Mouse (Mus musculus) myocyte (in vitro differentiated cells): ENCODE data around the gene Arhgef25.

Experiments
- E2F4 ChIP-seq: IDR thresholded peaks from one replicate; pipeline ENCODE4 v1.6.1; 2011; ENCODE audit warnings: mild to moderate bottlenecking, control low read depth, moderate library complexity; ENCODE audit not compliant: insufficient read depth
- MAX ChIP-seq: IDR thresholded peaks from one replicate; pipeline ENCODE4 v1.6.1; 2011; ENCODE audit warnings: low read depth, mild to moderate bottlenecking, control low read depth
- MYOG ChIP-seq, 3 experiments: IDR thresholded peaks; one replicate each; pipeline ENCODE4 v1.6.1; 2011; ENCODE audit warnings: control low read depth in 2 of 3, low read depth in 2 of 3, mild to moderate bottlenecking in 2 of 3; ENCODE audit not compliant: insufficient read length in 2 of 3, control insufficient read depth in 1 of 3, insufficient read depth in 1 of 3
- POLR2A ChIP-seq: IDR thresholded peaks from one replicate; pipeline ENCODE4 v1.6.1; 2011; ENCODE audit warnings: low read depth, mild to moderate bottlenecking, control low read depth, moderate library complexity; ENCODE audit not compliant: insufficient read length
- POLR2AphosphoS2 ChIP-seq: IDR thresholded peaks from one replicate; pipeline ENCODE4 v1.6.1; 2011; ENCODE audit warnings: low read depth, control low read depth; ENCODE audit not compliant: insufficient read length
- TCF12 ChIP-seq: IDR thresholded peaks from one replicate; pipeline ENCODE4 v1.6.1; 2011; ENCODE audit warnings: mild to moderate bottlenecking, control low read depth; ENCODE audit not compliant: poor library complexity, insufficient read depth, severe bottlenecking
- TCF3 ChIP-seq: IDR thresholded peaks from one replicate; pipeline ENCODE4 v1.6.1; 2011; ENCODE audit warnings: low read depth, control low read depth; ENCODE audit not compliant: insufficient read length
- USF1 ChIP-seq: IDR thresholded peaks from one replicate; pipeline ENCODE4 v1.6.1; 2011; ENCODE audit warnings: low read depth, mild to moderate bottlenecking, control low read depth, moderate library complexity

DNA sequence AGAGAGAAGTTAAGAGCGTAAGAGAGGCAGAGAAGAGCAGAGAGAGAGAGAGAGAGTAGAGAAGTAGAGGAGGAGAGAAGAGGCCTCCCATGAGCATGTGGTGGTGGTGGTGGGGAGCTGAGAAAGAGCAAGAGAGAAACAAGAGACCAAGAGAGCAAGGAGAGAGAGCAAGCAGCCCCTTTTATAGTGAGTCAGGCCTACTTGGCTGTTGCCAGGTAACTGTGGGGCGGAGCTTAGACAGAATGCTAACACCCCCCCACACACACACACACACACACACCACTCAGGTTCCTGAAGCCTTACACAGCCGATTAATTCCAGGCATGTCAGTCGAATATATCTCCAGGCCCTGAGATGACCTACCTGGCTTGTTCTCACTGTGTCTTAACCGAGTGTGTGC is 44.6 kb downstream of the Arhgef25 start:
- TF ChIP-seq MYOG (IDR thresholded peaks at IDR 0.05; ENCODE audit: control insufficient read depth in 1 of 3, insufficient read depth in 1 of 3, insufficient read length in 2 of 3, low read depth in 2 of 3), result no peak
- no peak for TF ChIP-seq POLR2A
- no peak for TF ChIP-seq POLR2AphosphoS2
- no peak for TF ChIP-seq TCF3
- no peak for TF ChIP-seq MAX
- TF ChIP-seq USF1, result no peak
- TF ChIP-seq E2F4, result no peak
- TF ChIP-seq TCF12, result no peak
